Mouse (Mus musculus): ENCODE data around the gene Lpp.

- no peak for TF ChIP-seq CTCF (IDR thresholded peaks at IDR 0.05; ENCODE audit: borderline replicate concordance, insufficient read depth, low read length)
- TF ChIP-seq POLR2A (IDR thresholded peaks at IDR 0.05; ENCODE audit: low read depth, low read length): no peak
These were observed 114.7 kb downstream of the Lpp start for GRCm38 (mm10) chr16:24507927-24508540.
